Mouse (Mus musculus) lung, embryonic 15.5 days (tissue): ENCODE data around the gene Pex13. TPM values are rescaled to one million over a fixed set of nuclear protein-coding genes. Genes with fewer than 3 reads are reported as not detected.
"Not testable (repeated sequence)": the region's sequence is repeated elsewhere in the genome, so short reads cannot be mapped to it uniquely, and the experiment has no call there.

Source experiments
- ATAC-seq: fragments of 200-750 bp; cut with Nextera tagmentation; 2 replicates; pipeline ENCODE4 v1.8.0; 2017; ENCODE audit warnings: moderate number of reproducible peaks, borderline replicate concordance; ENCODE audit not compliant: low FRiP score, low TSS enrichment; ENCODE audit errors: extremely low read depth
- H3K27ac ChIP-seq: fragments of 300-500 bp; sonication (generic); 2 replicates; pipeline ENCODE4 v1.5.1; 2015; ENCODE audit warnings: moderate library complexity, mild to moderate bottlenecking, inconsistent platforms
- H3K27me3 ChIP-seq: fragments of 300-500 bp; sonication (generic); 2 replicates; pipeline ENCODE4 v1.6.1; 2015; ENCODE audit warnings: inconsistent platforms
- H3K36me3 ChIP-seq: fragments of 300-500 bp; sonication (generic); 2 replicates; pipeline ENCODE4 v1.6.1; 2015; ENCODE audit warnings: inconsistent platforms
- H3K4me1 ChIP-seq: fragments of 300-500 bp; sonication (generic); 2 replicates; pipeline ENCODE4 v1.6.1; 2015; ENCODE audit warnings: inconsistent platforms
- H3K4me2 ChIP-seq: fragments of 300-500 bp; sonication (generic); 2 replicates; pipeline ENCODE4 v1.6.1; 2015; ENCODE audit warnings: inconsistent platforms, mild to moderate bottlenecking, moderate library complexity
- H3K4me3 ChIP-seq: fragments of 300-500 bp; sonication (generic); 2 replicates; pipeline ENCODE4 v1.5.1; 2015; ENCODE audit warnings: mild to moderate bottlenecking, inconsistent platforms
- H3K9ac ChIP-seq: fragments of 300-500 bp; sonication (generic); 2 replicates; pipeline ENCODE4 v1.6.1; 2015; ENCODE audit warnings: inconsistent platforms
- H3K9me3 ChIP-seq: fragments of 300-500 bp; sonication (generic); 2 replicates; pipeline ENCODE4 v1.6.1; 2016; ENCODE audit warnings: inconsistent platforms
- WGBS: fragments of 180-500 bp; shearing (Covaris S2); methylation state at CpG from one replicate; pipeline ENCODE4 v1.1.7; 2015; 5-methylcytosine and 5-hydroxymethylcytosine counted together
- polyA plus RNA-seq: library from polyadenylated mRNA; unstranded; fragments of >200 nt; fragmentation: Nextera tagmentation; extraction: Ambion mirVana; gene quantifications from 2 replicates; pipeline ENCODE4 v1.2.1, GENCODE M21; 2015

Gene Pex13
- polyA plus RNA-seq, 1 experiment from 2014 or later, result 33.3 TPM

DNA sequence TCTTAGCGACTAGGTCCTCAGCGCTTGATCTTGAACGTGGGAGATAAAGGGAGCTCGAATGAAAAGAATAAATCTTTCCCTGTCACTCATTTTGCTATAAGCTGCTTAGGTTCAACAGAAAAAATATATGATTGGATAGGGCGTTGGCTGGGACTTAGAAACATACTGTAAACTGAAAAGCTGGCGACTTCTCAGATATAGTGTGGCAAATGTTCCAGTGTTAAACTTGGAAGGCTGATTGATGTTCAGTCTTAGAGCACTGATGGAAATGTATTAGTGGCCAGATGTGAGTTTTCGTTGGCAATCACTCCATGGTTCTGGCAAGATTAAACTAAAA lies 31.9 kb downstream of the Pex13 start:
- peaks cover 7% of the 10 kb centered on the region; the same call in 1 of the 2 replicates for H3K4me1 ChIP-seq
- H3K27me3 ChIP-seq, result no peaks in the 10 kb centered on the region
- peak; percentile 29 for ATAC-seq
- no peaks in the 10 kb centered on the region for H3K9me3 ChIP-seq
- H3K36me3 ChIP-seq, result no peaks in the 10 kb centered on the region
- peak overlapping the region; percentile 92 for H3K4me3 ChIP-seq
- peak overlapping the region; percentile 83 for H3K4me2 ChIP-seq
- WGBS, result 5% methylated on average over 7 of the region's 7 CpGs
- H3K27ac ChIP-seq, result peak overlapping the region; percentile 7; the same call in 1 of the 2 replicates
- H3K9ac ChIP-seq, result peak overlapping the region; percentile 5; the same call in 1 of the 2 replicates

DNA sequence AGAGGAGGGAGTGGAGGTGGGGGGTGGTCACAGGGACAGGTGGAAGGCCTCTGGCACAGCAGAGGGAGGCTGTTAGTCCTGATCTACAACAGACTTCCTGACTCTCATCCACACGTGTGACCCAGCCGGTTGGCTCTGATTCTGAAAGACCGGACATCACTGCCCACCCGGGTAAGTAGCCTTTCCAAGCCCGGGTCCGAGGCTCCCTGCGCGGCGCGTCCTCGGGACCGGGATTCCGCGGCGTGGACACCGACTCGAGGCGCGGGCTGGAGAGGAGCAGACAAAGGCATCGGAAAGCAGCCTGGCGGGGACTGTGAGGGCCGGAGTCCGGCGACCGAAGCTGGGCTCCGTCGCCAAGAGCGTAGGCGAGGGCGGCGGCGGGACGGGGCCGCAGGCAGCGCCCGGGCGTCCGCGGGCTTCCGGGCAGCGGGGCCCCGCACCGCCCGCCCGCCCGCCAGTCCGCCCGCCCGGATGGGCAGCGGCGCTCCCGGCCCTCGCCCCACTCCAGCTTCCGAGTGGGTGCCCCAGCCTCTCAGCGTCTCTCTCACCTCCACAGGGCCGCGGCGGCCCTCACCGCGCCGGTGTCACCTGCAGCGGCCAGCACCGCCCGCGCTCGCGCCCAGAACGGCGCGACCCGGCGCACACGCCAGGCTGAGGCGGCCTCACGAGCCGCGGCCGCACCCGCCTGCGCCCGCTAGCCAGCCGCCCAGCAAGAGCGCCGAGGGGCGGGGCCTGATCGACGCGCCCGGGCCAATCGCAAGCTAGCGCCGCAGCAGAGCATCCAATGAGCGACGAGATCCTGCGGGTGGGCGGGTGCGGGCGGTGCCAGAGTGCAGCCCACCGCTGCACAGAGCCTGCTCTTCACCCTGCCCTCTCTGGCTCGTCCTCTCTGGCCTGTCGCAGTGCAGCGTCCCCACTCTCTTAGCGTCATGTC lies 32.5 kb downstream of the Pex13 start, which contains the start of gene 0610010F05Rik:
Gene 0610010F05Rik, minus strand, starts transcription at position 695 of the 934 bp plus-strand sequence.
- Histone ChIP-seq H3K4me1 (peaks cover 7% of the 10 kb centered on the region; the same call in 1 of the 2 replicates), H3K4me3 (peak within 1 kb of the TSS; percentile 92), H3K27me3 (no peaks in the 10 kb centered on the region), H3K9ac (peak within 1 kb of the TSS; percentile 82), H3K9me3 (no peaks in the 10 kb centered on the region), H3K27ac (peak within 1 kb of the TSS; percentile 87), H3K4me2 (peak within 1 kb of the TSS; percentile 83), H3K36me3 (0 out of 2 replicates have a peak, but pooled peaks cover 5% of the 10 kb centered on the region)
- WGBS, result under 1% methylated on average over 103 of the region's 103 CpGs
- ATAC-seq, result peak; percentile 100

DNA sequence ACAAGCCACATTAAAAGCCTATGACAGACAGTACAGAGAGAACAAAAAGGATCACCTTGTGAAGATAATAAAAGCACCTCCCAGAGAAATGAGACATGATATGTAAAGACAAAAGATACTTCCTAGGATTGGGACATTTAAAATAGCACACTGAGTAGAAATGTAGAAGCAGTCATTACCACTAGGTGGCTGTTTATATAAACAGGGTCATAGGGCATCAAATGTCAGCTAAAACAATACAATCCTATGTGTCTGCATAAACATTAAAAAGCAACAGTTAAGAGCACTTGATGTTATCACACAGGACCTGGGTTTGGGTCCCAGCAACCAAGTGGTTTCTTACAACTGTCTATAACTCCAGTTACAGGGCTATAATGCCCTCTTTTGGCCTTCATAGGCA lies 35.1 kb downstream of the Pex13 start:
- H3K9ac ChIP-seq, result no peak overlapping the region
- peaks cover 7% of the 10 kb centered on the region; the same call in 1 of the 2 replicates for H3K4me1 ChIP-seq
- no peak overlapping the region for H3K27ac ChIP-seq
- H3K9me3 ChIP-seq, result no peaks in the 10 kb centered on the region
- no peak overlapping the region for H3K4me3 ChIP-seq
- H3K27me3 ChIP-seq, result no peaks in the 10 kb centered on the region
- no peak for ATAC-seq
- no peak overlapping the region for H3K4me2 ChIP-seq
- 0 out of 2 replicates have a peak, but pooled peaks cover 6% of the 10 kb centered on the region for H3K36me3 ChIP-seq

DNA sequence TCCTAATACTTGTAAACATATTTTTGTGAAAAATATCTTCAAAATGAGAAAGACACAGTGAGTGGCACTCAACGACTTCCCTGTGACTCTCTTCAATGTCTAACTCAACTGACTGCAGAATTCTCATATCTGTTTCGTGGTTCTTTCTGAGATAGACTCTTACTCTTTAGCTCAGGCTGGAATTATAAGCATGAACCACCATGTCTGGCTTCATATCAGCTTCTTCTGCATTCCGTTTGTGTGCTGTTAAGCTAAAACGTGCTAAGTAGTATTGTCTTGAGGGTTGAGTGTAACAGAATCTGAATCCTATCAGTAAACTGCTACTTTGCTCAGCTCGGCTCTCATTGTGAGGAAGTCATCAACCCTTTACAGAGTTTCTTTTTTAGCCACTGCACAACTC lies 46.8 kb downstream of the Pex13 start:
- WGBS, result 81% methylated on average over 5 of the region's 5 CpGs
- H3K4me2 ChIP-seq, result no peak overlapping the region
- H3K36me3 ChIP-seq, result 0 out of 2 replicates have a peak, but pooled peaks cover 3% of the 10 kb centered on the region
- no peaks in the 10 kb centered on the region for H3K27me3 ChIP-seq
- no peak overlapping the region for H3K9ac ChIP-seq
- no peaks in the 10 kb centered on the region for H3K9me3 ChIP-seq
- H3K27ac ChIP-seq, result no peak overlapping the region
- ATAC-seq, result no peak
- no peak overlapping the region for H3K4me3 ChIP-seq
- no peaks in the 10 kb centered on the region for H3K4me1 ChIP-seq

DNA sequence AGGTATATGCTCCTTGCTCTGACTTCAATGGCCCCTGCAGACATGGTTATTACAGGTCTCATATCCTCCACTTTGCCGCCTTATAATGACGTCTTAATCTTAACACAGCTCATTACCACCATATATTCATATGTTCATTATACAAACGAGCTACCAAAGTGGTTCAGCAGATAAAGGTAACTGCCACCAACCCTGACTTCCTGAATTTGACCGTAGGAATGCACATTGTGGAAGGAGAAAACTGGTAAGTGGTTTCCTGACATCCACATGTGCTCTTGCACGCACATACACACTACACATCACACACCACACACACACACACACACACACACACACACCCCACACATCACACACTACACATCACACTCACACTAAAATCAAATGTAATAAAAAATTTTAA lies 51.2 kb downstream of the Pex13 start:
- Histone ChIP-seq H3K4me3 (no peak overlapping the region), H3K9me3 (no peaks in the 10 kb centered on the region), H3K27me3 (no peaks in the 10 kb centered on the region), H3K9ac (no peak overlapping the region), H3K36me3 (0 out of 2 replicates have a peak, but pooled peaks cover 2% of the 10 kb centered on the region), H3K27ac (no peak overlapping the region), H3K4me2 (no peak overlapping the region), H3K4me1 (no peaks in the 10 kb centered on the region)
- no peak for ATAC-seq
- 79% methylated on average over 5 of the region's 5 CpGs for WGBS

DNA sequence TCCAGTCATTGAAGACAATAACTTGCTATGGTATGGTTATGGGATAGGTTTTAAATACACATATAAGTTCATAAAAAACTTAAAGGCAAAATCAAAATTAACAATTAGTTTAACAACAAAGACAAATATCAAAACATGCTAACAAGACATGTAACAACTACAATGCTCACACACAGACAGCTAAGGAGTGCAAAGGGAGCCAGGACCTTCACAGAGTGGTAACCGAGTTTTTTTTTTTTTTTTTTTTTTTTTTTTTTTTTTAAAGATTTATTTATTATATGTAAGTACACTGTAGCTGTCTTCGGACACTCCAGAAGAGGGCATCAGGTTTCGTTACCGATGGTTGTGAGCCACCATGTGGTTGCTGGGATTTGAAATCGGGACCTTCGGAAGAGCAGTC lies 58.5 kb downstream of the Pex13 start:
- H3K4me2 ChIP-seq, ATAC-seq, H3K4me3 ChIP-seq, H3K27me3 ChIP-seq, H3K27ac ChIP-seq, H3K4me1 ChIP-seq, H3K9ac ChIP-seq, H3K9me3 ChIP-seq: not testable (repeated sequence)
- peaks cover 11% of the 10 kb centered on the region for H3K36me3 ChIP-seq
- WGBS, result 84% methylated on average over 6 of the region's 6 CpGs

Other genes starting within 250 kb of the Pex13 start
- gene Ahsa2, start 167.9 kb downstream of the Pex13 start, polyA plus RNA-seq, result 77.2 and 85.6 TPM in 2 replicates
- gene 1700093K21Rik, start 144.8 kb downstream of the Pex13 start, polyA plus RNA-seq, result not detected in 2 replicates
- 22.8 and 25.3 TPM in 2 replicates for gene 0610010F05Rik, start 32.3 kb downstream of the Pex13 start, polyA plus RNA-seq
- 19.1 and 20.6 TPM in 2 replicates for gene Pus10, start 285 bp downstream of the Pex13 start, polyA plus RNA-seq
- 0.68 and 0.96 TPM in 2 replicates for gene Rel, start 105.0 kb upstream of the Pex13 start, polyA plus RNA-seq
- gene Papolg, start 229.3 kb upstream of the Pex13 start, polyA plus RNA-seq, result 14.1 and 14.5 TPM in 2 replicates